Mouse (Mus musculus): ENCODE data around the gene Idh2. TPM values are rescaled to one million over a fixed set of nuclear protein-coding genes. Genes with fewer than 3 reads are reported as not detected.

Idh2 gene
- polyA plus RNA-seq, 1 experiment, result 92.7 TPM

- no peaks in the 10 kb centered on the region; the same call in none of the 2 replicates for H3K4me1 ChIP-seq (ENCODE audit: control insufficient read depth, insufficient read depth, low read length)
- H3K27ac ChIP-seq (ENCODE audit: insufficient read depth, low read length), result no peak overlapping the region
- TF ChIP-seq CTCF (IDR thresholded peaks at IDR 0.05; ENCODE audit: extremely low read depth, insufficient read depth, low read length) (no peak), POLR2A (IDR thresholded peaks at IDR 0.05; ENCODE audit: extremely low read depth, insufficient read depth, low read length) (no peak)
- no peak overlapping the region for H3K4me3 ChIP-seq (ENCODE audit: insufficient read depth, low read length)
Measured at GRCm38 (mm10) chr7:80111066-80112045, 3.8 kb downstream of the Idh2 start.

- no peak overlapping the region for H3K4me3 ChIP-seq (ENCODE audit: insufficient read depth, low read length)
- TF ChIP-seq CTCF (IDR thresholded peaks at IDR 0.05; ENCODE audit: extremely low read depth, insufficient read depth, low read length) (no peak), POLR2A (IDR thresholded peaks at IDR 0.05; ENCODE audit: extremely low read depth, insufficient read depth, low read length) (no peak)
Measured at GRCm38 (mm10) chr7:80106441-80106840, 8.8 kb downstream of the Idh2 start.

GRCm38 (mm10) chr7:80105637-80106390 is 9.4 kb downstream of the Idh2 start:
- no peak for TF ChIP-seq CTCF (IDR thresholded peaks at IDR 0.05; ENCODE audit: extremely low read depth, insufficient read depth, low read length)
- TF ChIP-seq POLR2A (IDR thresholded peaks at IDR 0.05; ENCODE audit: extremely low read depth, insufficient read depth, low read length), result no peak
- Histone ChIP-seq H3K27ac (ENCODE audit: insufficient read depth, low read length) (no peak overlapping the region), H3K4me3 (ENCODE audit: insufficient read depth, low read length) (no peak overlapping the region), H3K4me1 (ENCODE audit: control insufficient read depth, insufficient read depth, low read length) (no peaks in the 10 kb centered on the region)

More at GRCm38 (mm10) chr7:80106441-80106840, 8.8 kb downstream of the Idh2 start:
- no peak overlapping the region for H3K27ac ChIP-seq (ENCODE audit: insufficient read depth, low read length)
- H3K4me1 ChIP-seq (ENCODE audit: control insufficient read depth, insufficient read depth, low read length), result no peaks in the 10 kb centered on the region; the same call in 1 of the 2 replicates

GRCm38 (mm10) chr7:80103335-80103734 is 11.9 kb downstream of the Idh2 start:
- Histone ChIP-seq H3K27ac (ENCODE audit: insufficient read depth, low read length) (no peak overlapping the region), H3K4me3 (ENCODE audit: insufficient read depth, low read length) (no peak overlapping the region), H3K4me1 (ENCODE audit: control insufficient read depth, insufficient read depth, low read length) (no peaks in the 10 kb centered on the region)
- TF ChIP-seq CTCF (IDR thresholded peaks at IDR 0.05; ENCODE audit: extremely low read depth, insufficient read depth, low read length) (no peak), POLR2A (IDR thresholded peaks at IDR 0.05; ENCODE audit: extremely low read depth, insufficient read depth, low read length) (no peak)

GRCm38 (mm10) chr7:80098389-80098976 is 16.7 kb downstream of the Idh2 start:
- Histone ChIP-seq H3K4me1 (ENCODE audit: control insufficient read depth, insufficient read depth, low read length) (no peaks in the 10 kb centered on the region), H3K4me3 (ENCODE audit: insufficient read depth, low read length) (no peak overlapping the region), H3K27ac (ENCODE audit: insufficient read depth, low read length) (no peak overlapping the region)
- TF ChIP-seq POLR2A (IDR thresholded peaks at IDR 0.05; ENCODE audit: extremely low read depth, insufficient read depth, low read length), result no peak
- TF ChIP-seq CTCF (IDR thresholded peaks at IDR 0.05; ENCODE audit: extremely low read depth, insufficient read depth, low read length), result no peak

- no peak overlapping the region for H3K4me3 ChIP-seq (ENCODE audit: insufficient read depth, low read length)
- no peak for TF ChIP-seq POLR2A (IDR thresholded peaks at IDR 0.05; ENCODE audit: extremely low read depth, insufficient read depth, low read length)
- TF ChIP-seq CTCF (IDR thresholded peaks at IDR 0.05; ENCODE audit: extremely low read depth, insufficient read depth, low read length), result no peak
Measured at GRCm38 (mm10) chr7:80095598-80096309, 19.4 kb downstream of the Idh2 start.

GRCm38 (mm10) chr7:80094481-80094880 is 20.7 kb downstream of the Idh2 start:
- no peak overlapping the region for H3K27ac ChIP-seq (ENCODE audit: insufficient read depth, low read length)
- no peak overlapping the region for H3K4me3 ChIP-seq (ENCODE audit: insufficient read depth, low read length)
- no peak for TF ChIP-seq POLR2A (IDR thresholded peaks at IDR 0.05; ENCODE audit: extremely low read depth, insufficient read depth, low read length)
- TF ChIP-seq CTCF (IDR thresholded peaks at IDR 0.05; ENCODE audit: extremely low read depth, insufficient read depth, low read length), result no peak

More at GRCm38 (mm10) chr7:80095598-80096309, 19.4 kb downstream of the Idh2 start:
- H3K4me1 ChIP-seq (ENCODE audit: control insufficient read depth, insufficient read depth, low read length), result no peaks in the 10 kb centered on the region; the same call in 1 of the 2 replicates
- H3K27ac ChIP-seq (ENCODE audit: insufficient read depth, low read length), result no peak overlapping the region

GRCm38 (mm10) chr7:80092351-80093046 is 22.7 kb downstream of the Idh2 start:
- H3K4me1 ChIP-seq (ENCODE audit: control insufficient read depth, insufficient read depth, low read length), result no peaks in the 10 kb centered on the region; the same call in 1 of the 2 replicates
- H3K27ac ChIP-seq (ENCODE audit: insufficient read depth, low read length), result 0 out of 2 replicates have a peak overlapping the region, but pooled peaks have one; percentile 12
- H3K4me3 ChIP-seq (ENCODE audit: insufficient read depth, low read length), result no peak overlapping the region
- TF ChIP-seq CTCF (IDR thresholded peaks at IDR 0.05; ENCODE audit: extremely low read depth, insufficient read depth, low read length), result no peak

More at GRCm38 (mm10) chr7:80094481-80094880, 20.7 kb downstream of the Idh2 start:
- no peaks in the 10 kb centered on the region; the same call in 1 of the 2 replicates for H3K4me1 ChIP-seq (ENCODE audit: control insufficient read depth, insufficient read depth, low read length)
